Mouse (Mus musculus): ENCODE measurements around the gene Ercc8.
A peak's percentile ranks its signal among the peaks of the same experiment; 100 is the strongest.

Ercc8 gene

DNA sequence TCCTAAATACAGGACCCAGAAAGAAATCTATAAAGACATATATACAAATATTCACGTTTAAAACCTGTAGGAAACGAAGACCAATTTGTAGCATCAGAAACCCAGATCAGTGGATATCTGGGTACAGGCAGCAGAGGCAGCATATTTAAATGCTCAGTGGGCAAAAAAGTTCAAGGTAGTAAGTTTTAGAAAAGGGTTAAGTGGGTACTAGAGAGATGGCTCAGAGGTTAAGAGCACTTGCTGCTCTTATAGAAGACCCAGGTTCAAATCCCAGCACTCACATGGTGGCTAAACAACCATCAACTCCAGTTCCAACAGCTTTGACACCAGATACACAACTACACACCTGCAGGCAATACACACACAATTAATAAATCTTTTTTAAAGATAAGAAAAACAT lies 1.4 kb upstream of the Ercc8 start:
- no peak for DNase-seq (ENCODE audit: low read depth in 2 of 2, low spot score in 2 of 2)

- DNase-seq (ENCODE audit: low read depth in 2 of 2, low spot score in 2 of 2), result peak in 1 of 2 experiments; percentile 4
Measured at GRCm38 (mm10) chr13:108157732-108158464, 633 bp upstream of the Ercc8 start.

- DNase-seq (ENCODE audit: low read depth in 2 of 2, low spot score in 2 of 2), result no peak
Measured at GRCm38 (mm10) chr13:108159241-108159575, 677 bp downstream of the Ercc8 start.

GRCm38 (mm10) chr13:108159963-108160362 lies 1.4 kb downstream of the Ercc8 start:
- no peak for DNase-seq (ENCODE audit: low read depth in 2 of 2, low spot score in 2 of 2)

GRCm38 (mm10) chr13:108163912-108164311 lies 5.4 kb downstream of the Ercc8 start:
- DNase-seq (ENCODE audit: low read depth in 2 of 2, low spot score in 2 of 2), result no peak

GRCm38 (mm10) chr13:108164621-108165020 lies 6.1 kb downstream of the Ercc8 start:
- no peak for DNase-seq (ENCODE audit: low read depth in 2 of 2, low spot score in 2 of 2)

DNA sequence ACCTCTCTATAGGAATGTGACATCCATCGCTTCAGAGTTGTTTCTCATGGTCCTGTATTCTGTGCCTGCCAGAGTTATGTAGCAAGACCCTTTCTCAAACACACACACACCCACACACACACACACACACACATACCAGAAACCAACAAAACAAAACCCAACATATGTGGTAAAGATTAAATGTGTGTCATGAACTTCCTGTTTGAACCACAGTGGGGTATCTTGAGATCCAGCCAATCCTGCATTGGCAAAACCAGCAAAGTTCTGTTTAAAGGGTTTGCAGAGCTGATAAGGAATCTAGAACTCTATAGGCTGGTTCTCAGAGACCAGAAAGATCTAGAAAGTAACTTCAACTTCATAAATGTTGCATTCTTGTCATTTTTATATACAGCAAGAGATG lies 11.5 kb downstream of the Ercc8 start:
- DNase-seq (ENCODE audit: low read depth in 2 of 2, low spot score in 2 of 2), result peak in 1 of 2 experiments; percentile 9

- DNase-seq (ENCODE audit: low read depth in 2 of 2, low spot score in 2 of 2), result no peak
Measured at GRCm38 (mm10) chr13:108170511-108170910, 12.0 kb downstream of the Ercc8 start.

- DNase-seq (ENCODE audit: low read depth in 2 of 2, low spot score in 2 of 2), result no peak
Measured at GRCm38 (mm10) chr13:108179618-108180017, 21.1 kb downstream of the Ercc8 start.

DNA sequence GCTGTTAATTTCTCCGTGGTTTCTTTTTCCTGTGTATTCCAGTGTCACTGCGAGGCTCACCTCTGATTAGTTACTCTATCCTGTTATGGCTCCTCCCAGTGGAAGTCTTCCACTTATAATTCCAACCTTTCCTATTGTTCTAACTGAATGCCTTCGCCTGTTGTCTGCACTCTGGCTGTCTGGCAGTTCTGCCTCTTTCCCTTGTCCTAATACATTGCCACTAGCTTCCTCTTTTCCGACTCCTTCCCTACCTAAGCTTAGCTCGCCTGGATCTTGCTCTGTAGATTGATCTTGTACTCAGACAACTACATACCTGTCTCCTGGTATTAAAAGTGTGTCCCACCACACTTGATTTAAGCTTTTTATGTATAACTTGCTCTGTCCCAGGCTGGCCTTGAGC lies 22.3 kb downstream of the Ercc8 start:
- DNase-seq (ENCODE audit: low read depth in 2 of 2, low spot score in 2 of 2), result no peak

- DNase-seq (ENCODE audit: low read depth in 2 of 2, low spot score in 2 of 2), result no peak
Measured at GRCm38 (mm10) chr13:108184743-108185255, 26.3 kb downstream of the Ercc8 start.

GRCm38 (mm10) chr13:108185530-108185929 lies 27.0 kb downstream of the Ercc8 start:
- DNase-seq (ENCODE audit: low read depth in 2 of 2, low spot score in 2 of 2), result no peak

- DNase-seq (ENCODE audit: low read depth in 2 of 2, low spot score in 2 of 2), result no peak
Measured at GRCm38 (mm10) chr13:108187994-108188393, 29.5 kb downstream of the Ercc8 start.

GRCm38 (mm10) chr13:108191074-108191720 lies 32.7 kb downstream of the Ercc8 start:
- peak; percentile 51 to 62 for DNase-seq (ENCODE audit: low read depth in 2 of 2, low spot score in 2 of 2)

DNA sequence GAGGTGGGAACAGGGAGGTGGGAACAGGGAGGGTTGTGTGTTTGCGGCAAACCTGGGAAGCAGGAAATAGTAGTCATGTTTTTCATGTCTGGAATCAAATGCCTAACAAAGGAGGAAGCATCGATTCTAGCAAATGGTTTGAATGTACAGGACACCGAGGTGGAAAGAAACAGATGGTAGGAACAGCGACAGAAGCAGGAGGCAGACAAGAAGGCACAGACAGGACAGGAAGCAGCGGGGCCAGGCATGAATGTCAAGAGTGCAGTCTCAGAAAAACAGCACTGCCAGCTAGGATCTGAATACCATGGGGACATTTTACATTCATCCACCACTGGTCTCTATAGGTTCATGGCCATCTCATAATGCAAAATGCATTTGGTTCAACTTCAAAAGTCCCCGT lies 36.9 kb downstream of the Ercc8 start:
- no peak for DNase-seq (ENCODE audit: low read depth in 2 of 2, low spot score in 2 of 2)

- no peak for DNase-seq (ENCODE audit: low read depth in 2 of 2, low spot score in 2 of 2)
Measured at GRCm38 (mm10) chr13:108204857-108205256, 46.3 kb downstream of the Ercc8 start.

- DNase-seq (ENCODE audit: low read depth in 2 of 2, low spot score in 2 of 2), result no peak
Measured at GRCm38 (mm10) chr13:108207447-108207846, 48.9 kb downstream of the Ercc8 start.

- DNase-seq (ENCODE audit: low read depth in 2 of 2, low spot score in 2 of 2), result no peak
Measured at GRCm38 (mm10) chr13:108208090-108208489, 49.6 kb downstream of the Ercc8 start.

DNA sequence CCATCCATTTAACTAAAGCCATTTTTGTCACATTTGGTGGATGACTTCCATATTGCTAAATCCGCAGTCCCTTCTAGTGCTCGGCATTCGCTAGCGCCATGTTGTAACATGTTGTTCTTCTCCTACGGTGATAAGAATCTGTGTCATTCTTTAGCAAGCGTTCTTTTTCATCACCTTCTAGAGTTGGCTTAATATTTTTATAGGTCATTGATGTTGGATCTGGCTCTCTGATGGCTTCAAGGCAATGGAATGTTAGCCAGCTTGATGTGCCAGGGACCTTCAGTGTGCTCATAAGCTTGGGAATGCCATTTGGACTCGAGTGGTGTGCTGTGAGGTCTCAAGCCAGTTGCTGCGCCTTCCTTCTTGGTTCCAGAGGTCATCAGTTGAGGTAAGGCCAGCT lies 52.4 kb downstream of the Ercc8 start:
- no peak for DNase-seq (ENCODE audit: low read depth in 2 of 2, low spot score in 2 of 2)

- DNase-seq (ENCODE audit: low read depth in 2 of 2, low spot score in 2 of 2), result no peak
Measured at GRCm38 (mm10) chr13:108212397-108213018, 54.0 kb downstream of the Ercc8 start.

DNA sequence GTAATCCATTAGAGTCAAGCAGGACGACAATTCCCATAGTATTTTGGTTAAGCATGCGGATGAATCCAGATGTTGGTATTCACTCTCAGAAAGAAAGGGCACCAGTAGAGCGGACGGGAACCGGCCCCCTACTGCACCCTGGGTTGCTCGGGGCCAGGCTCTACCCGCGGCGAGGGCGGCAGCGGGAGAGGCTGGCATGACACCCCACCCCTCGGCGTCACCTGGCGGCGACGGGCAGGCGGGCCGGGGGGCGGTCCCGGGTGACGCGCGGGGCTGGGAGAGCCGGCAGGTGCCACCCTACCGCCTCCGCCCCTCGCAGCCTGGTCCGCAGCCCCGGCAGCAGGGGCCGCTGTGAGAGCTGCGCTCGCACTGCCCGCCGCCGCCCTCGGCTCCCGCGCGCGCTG lies 55.6 kb downstream of the Ercc8 start, which contains the start of gene Elovl7:
Gene Elovl7 (plus strand): TSS at position 324 of the 404 bp plus-strand sequence.
- DNase-seq (ENCODE audit: low read depth in 2 of 2, low spot score in 2 of 2), result peak; percentile 78 to 80

- DNase-seq (ENCODE audit: low read depth in 2 of 2, low spot score in 2 of 2), result peak; percentile 2 to 12
Measured at GRCm38 (mm10) chr13:108214485-108215107, 56.1 kb downstream of the Ercc8 start.
